Mouse (Mus musculus) midbrain, embryonic 13.5 days (tissue): ENCODE data around the gene Ky. TPM values are rescaled to one million over a fixed set of nuclear protein-coding genes. Genes with fewer than 3 reads are reported as not detected.

Source experiments
- ATAC-seq: fragments of 200-750 bp; cut with Nextera tagmentation; 2 replicates; pipeline ENCODE4 v1.8.0; 2017; ENCODE audit warnings: mild to moderate bottlenecking, moderate TSS enrichment, moderate library complexity
- H3K27ac ChIP-seq: fragments of 300-500 bp; sonication (generic); 2 replicates; pipeline ENCODE4 v1.5.1; 2015; ENCODE audit warnings: inconsistent platforms, mild to moderate bottlenecking, moderate library complexity
- H3K27me3 ChIP-seq: fragments of 300-500 bp; sonication (generic); 2 replicates; pipeline ENCODE4 v1.6.1; 2015; ENCODE audit warnings: mild to moderate bottlenecking, inconsistent platforms
- H3K36me3 ChIP-seq: fragments of 300-500 bp; sonication (generic); 2 replicates; pipeline ENCODE4 v1.6.1; 2015; ENCODE audit warnings: mild to moderate bottlenecking, inconsistent platforms
- H3K4me1 ChIP-seq: fragments of 300-500 bp; sonication (generic); replicated peaks from 2 replicates; pipeline ENCODE4 v1.6.1; 2015; ENCODE audit warnings: inconsistent platforms
- H3K4me2 ChIP-seq: fragments of 300-500 bp; sonication (generic); replicated peaks from 2 replicates; pipeline ENCODE4 v1.6.1; 2015; ENCODE audit warnings: moderate library complexity, mild to moderate bottlenecking, inconsistent platforms
- H3K4me3 ChIP-seq: fragments of 300-500 bp; sonication (generic); replicated peaks from 2 replicates; pipeline ENCODE4 v1.5.1; 2015; ENCODE audit warnings: mild to moderate bottlenecking, inconsistent platforms
- H3K9ac ChIP-seq: fragments of 300-500 bp; sonication (generic); replicated peaks from 2 replicates; pipeline ENCODE4 v1.6.1; 2015; ENCODE audit warnings: mild to moderate bottlenecking, inconsistent platforms
- H3K9me3 ChIP-seq: fragments of 300-500 bp; sonication (generic); 2 replicates; pipeline ENCODE4 v1.6.1; 2016; ENCODE audit warnings: mild to moderate bottlenecking, inconsistent platforms
- WGBS: fragments of 180-500 bp; shearing (Covaris S2); methylation state at CpG from one replicate; pipeline ENCODE4 v1.1.7; 2015; 5-methylcytosine and 5-hydroxymethylcytosine counted together
- polyA plus RNA-seq: library from polyadenylated mRNA; unstranded; fragments of >200 nt; fragmentation: Nextera tagmentation; extraction: Ambion mirVana; gene quantifications from 2 replicates; pipeline ENCODE4 v1.2.1, GENCODE M21; 2015

The Ky gene
- polyA plus RNA-seq, 1 experiment from 2014 or later, result 0.32 TPM

DNA sequence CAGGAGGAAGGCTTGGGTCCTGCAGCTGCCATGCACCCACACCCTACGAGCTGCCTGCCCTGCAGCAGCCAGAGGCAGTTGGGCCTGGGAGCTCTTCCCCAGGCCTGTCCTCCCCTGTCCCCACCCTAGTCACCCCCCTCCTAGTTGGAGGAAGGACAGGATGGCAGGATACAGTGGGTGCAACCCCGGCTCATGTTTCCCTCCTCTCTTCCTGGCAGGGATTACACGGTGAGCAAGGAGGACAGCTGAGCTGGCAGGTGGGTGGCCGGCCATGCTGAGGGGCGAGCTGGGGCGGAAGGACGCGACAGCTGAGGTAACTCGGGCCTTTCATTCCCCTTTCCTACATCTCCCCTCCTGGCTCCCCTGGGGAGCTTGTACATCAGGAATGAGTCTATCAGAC is 11.1 kb upstream of the Ky start:
- H3K4me2 ChIP-seq, result no peak overlapping the region
- no peaks in the 10 kb centered on the region for H3K9me3 ChIP-seq
- no peak overlapping the region for H3K9ac ChIP-seq
- H3K27me3 ChIP-seq, result 0 out of 2 replicates have a peak, but pooled peaks cover 2% of the 10 kb centered on the region
- ATAC-seq, result 0 out of 2 replicates have a peak, but pooled peaks have one; percentile 11
- H3K27ac ChIP-seq, result no peak overlapping the region
- H3K36me3 ChIP-seq, result no peaks in the 10 kb centered on the region
- H3K4me3 ChIP-seq, result no peak overlapping the region
- peaks cover 12% of the 10 kb centered on the region for H3K4me1 ChIP-seq
- 67% methylated on average over 9 of the region's 9 CpGs for WGBS

DNA sequence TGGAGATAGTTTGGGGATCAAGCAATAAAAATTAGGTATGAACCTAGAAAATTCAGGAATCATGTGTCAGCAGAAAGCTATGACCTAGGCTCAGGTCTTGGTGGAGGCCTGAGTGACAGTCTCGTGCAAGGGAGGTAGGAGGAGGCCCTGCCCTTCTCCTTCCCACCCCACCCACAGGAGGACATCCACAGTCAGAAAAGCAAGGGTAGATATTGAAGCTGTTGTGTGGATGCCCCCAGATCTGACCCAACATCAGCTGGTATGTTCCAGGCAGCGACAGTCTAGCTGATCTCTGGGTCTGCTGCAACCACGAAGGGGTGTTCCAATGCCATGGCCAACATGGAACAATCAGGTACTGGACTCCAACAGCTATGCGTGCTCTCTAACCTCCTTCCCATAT is 10.3 kb upstream of the Ky start:
- H3K27ac ChIP-seq, result no peak overlapping the region
- no peaks in the 10 kb centered on the region for H3K9me3 ChIP-seq
- WGBS, result 92% methylated on average over 4 of the region's 4 CpGs
- peaks cover 12% of the 10 kb centered on the region for H3K4me1 ChIP-seq
- no peaks in the 10 kb centered on the region for H3K36me3 ChIP-seq
- no peak overlapping the region for H3K9ac ChIP-seq
- no peak overlapping the region for H3K4me2 ChIP-seq
- ATAC-seq, result no peak
- H3K27me3 ChIP-seq, result 0 out of 2 replicates have a peak, but pooled peaks cover 2% of the 10 kb centered on the region
- H3K4me3 ChIP-seq, result no peak overlapping the region

DNA sequence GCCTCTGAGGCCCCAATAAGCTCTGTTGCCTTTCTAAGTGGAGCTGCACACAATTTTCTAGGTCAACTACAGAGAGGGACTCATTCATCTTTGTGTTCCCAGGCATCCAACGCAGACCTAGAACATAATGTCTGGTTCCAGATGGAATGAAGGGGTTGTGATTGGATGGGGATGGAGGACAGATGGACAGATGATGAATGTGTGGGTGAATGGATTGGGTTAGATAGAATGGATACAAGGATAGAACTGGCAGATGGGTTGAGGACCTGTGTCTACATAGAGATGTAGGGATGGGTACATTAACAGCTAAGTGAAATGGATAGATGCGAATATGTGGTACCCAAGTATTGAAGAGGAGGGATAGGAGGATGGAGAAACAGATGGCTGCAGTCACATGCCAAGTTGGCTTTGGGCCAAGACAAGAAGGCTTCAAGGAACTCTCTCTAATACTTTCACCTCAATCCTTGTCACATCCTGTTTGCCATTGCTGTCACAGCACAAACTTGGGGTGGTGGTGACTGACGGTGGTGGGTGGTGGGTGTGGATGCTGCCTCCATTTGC is 9.0 kb upstream of the Ky start:
- no peak overlapping the region for H3K27ac ChIP-seq
- H3K4me1 ChIP-seq, result peaks cover 12% of the 10 kb centered on the region
- H3K9me3 ChIP-seq, result no peaks in the 10 kb centered on the region
- WGBS, result 89% methylated on average over 3 of the region's 3 CpGs
- H3K4me2 ChIP-seq, result no peak overlapping the region
- H3K36me3 ChIP-seq, result no peaks in the 10 kb centered on the region
- no peak for ATAC-seq
- no peak overlapping the region for H3K9ac ChIP-seq
- 0 out of 2 replicates have a peak, but pooled peaks cover 2% of the 10 kb centered on the region for H3K27me3 ChIP-seq
- H3K4me3 ChIP-seq, result no peak overlapping the region

- Histone ChIP-seq H3K4me3 (no peak overlapping the region), H3K27me3 (0 out of 2 replicates have a peak, but pooled peaks cover 2% of the 10 kb centered on the region), H3K9ac (no peak overlapping the region), H3K4me2 (no peak overlapping the region), H3K27ac (no peak overlapping the region), H3K4me1 (peaks cover 12% of the 10 kb centered on the region), H3K36me3 (no peaks in the 10 kb centered on the region), H3K9me3 (no peaks in the 10 kb centered on the region)
- 91% methylated on average over 9 of the region's 9 CpGs for WGBS
- ATAC-seq, result no peak
Observed at GRCm38 (mm10) chr9:102497089-102497690, 8.4 kb upstream of the Ky start.

GRCm38 (mm10) chr9:102497833-102498430 is 7.6 kb upstream of the Ky start:
- ATAC-seq, result no peak
- 0 out of 2 replicates have a peak, but pooled peaks cover 2% of the 10 kb centered on the region for H3K27me3 ChIP-seq
- H3K9me3 ChIP-seq, result no peaks in the 10 kb centered on the region
- H3K4me2 ChIP-seq, result no peak overlapping the region
- no peak overlapping the region for H3K9ac ChIP-seq
- no peak overlapping the region for H3K27ac ChIP-seq
- H3K4me1 ChIP-seq, result peaks cover 5% of the 10 kb centered on the region
- no peaks in the 10 kb centered on the region for H3K36me3 ChIP-seq
- 89% methylated on average over 9 of the region's 9 CpGs for WGBS
- H3K4me3 ChIP-seq, result no peak overlapping the region

GRCm38 (mm10) chr9:102498701-102499100 is 6.8 kb upstream of the Ky start:
- H3K4me1 ChIP-seq, result no peaks in the 10 kb centered on the region
- no peak overlapping the region for H3K27ac ChIP-seq
- no peak overlapping the region for H3K4me2 ChIP-seq
- no peak overlapping the region for H3K9ac ChIP-seq
- H3K9me3 ChIP-seq, result no peaks in the 10 kb centered on the region
- no peaks in the 10 kb centered on the region for H3K36me3 ChIP-seq
- H3K4me3 ChIP-seq, result no peak overlapping the region
- no peak for ATAC-seq
- 0 out of 2 replicates have a peak, but pooled peaks cover 2% of the 10 kb centered on the region for H3K27me3 ChIP-seq
- 94% methylated on average over 6 of the region's 6 CpGs for WGBS

DNA sequence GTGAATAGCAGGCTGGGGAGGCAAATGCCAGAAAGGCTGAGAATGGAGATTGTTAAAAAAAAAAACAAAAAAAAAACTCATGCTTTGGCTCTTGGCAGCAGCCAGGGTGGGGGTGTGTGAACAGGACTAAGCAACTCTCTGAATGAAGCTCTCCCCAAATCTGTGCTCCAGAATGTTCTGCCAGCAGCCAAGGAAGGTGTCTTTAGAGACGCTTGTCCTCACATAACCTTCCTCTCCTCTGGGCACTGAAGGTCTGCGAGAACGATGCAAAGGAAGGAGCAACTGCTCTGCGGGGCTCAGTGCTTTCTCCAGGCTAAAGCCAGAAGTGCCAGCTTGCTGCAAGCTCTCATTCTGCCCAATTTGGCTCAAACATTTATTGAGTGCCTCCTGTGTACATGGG is 6.3 kb upstream of the Ky start:
- Histone ChIP-seq H3K27me3 (peaks cover 8% of the 10 kb centered on the region; the same call in 1 of the 2 replicates), H3K36me3 (no peaks in the 10 kb centered on the region), H3K9ac (no peak overlapping the region), H3K4me2 (no peak overlapping the region), H3K27ac (no peak overlapping the region), H3K4me1 (no peaks in the 10 kb centered on the region), H3K4me3 (no peak overlapping the region), H3K9me3 (no peaks in the 10 kb centered on the region)
- WGBS, result 84% methylated on average over 4 of the region's 4 CpGs
- no peak for ATAC-seq

- H3K27ac ChIP-seq, result no peak overlapping the region
- no peak overlapping the region for H3K4me3 ChIP-seq
- no peaks in the 10 kb centered on the region for H3K36me3 ChIP-seq
- H3K4me1 ChIP-seq, result no peaks in the 10 kb centered on the region
- ATAC-seq, result no peak
- no peak overlapping the region for H3K4me2 ChIP-seq
- no peaks in the 10 kb centered on the region for H3K9me3 ChIP-seq
- H3K9ac ChIP-seq, result no peak overlapping the region
- peaks cover 6% of the 10 kb centered on the region; the same call in 1 of the 2 replicates for H3K27me3 ChIP-seq
Observed at GRCm38 (mm10) chr9:102499746-102500145, 5.8 kb upstream of the Ky start.

DNA sequence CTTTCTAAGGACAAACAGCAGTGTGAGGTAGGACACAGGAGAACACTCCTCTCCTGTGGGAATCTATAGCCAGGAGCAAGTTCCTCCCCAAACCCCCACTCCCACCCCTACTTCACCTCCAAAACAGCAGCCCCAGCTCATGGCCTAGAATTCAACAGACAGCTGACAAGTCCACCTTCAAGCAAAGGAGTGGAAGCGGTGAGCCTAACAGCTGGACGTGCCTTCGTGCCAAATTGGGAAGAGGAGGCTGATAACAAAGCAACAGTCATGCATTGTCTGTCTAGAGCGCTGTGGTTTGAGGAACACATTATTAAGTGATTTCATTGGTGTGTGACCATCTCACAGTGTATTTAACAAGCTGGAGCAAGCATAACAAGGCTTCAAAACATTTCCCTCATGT is 4.4 kb upstream of the Ky start:
- ATAC-seq, result no peak
- Histone ChIP-seq H3K27me3 (peaks cover 19% of the 10 kb centered on the region), H3K9ac (no peak overlapping the region), H3K27ac (no peak overlapping the region), H3K9me3 (no peaks in the 10 kb centered on the region), H3K4me2 (no peak overlapping the region), H3K4me3 (no peak overlapping the region), H3K36me3 (no peaks in the 10 kb centered on the region), H3K4me1 (peaks cover 8% of the 10 kb centered on the region)
- 67% methylated on average over 4 of the region's 4 CpGs for WGBS

- H3K4me3 ChIP-seq, result no peak overlapping the region
- H3K9me3 ChIP-seq, result no peaks in the 10 kb centered on the region
- peaks cover 15% of the 10 kb centered on the region for H3K4me1 ChIP-seq
- ATAC-seq, result no peak
- H3K27ac ChIP-seq, result no peak overlapping the region
- peaks cover 29% of the 10 kb centered on the region for H3K27me3 ChIP-seq
- no peak overlapping the region for H3K9ac ChIP-seq
- H3K36me3 ChIP-seq, result no peaks in the 10 kb centered on the region
- 87% methylated on average over 11 of the region's 11 CpGs for WGBS
- no peak overlapping the region for H3K4me2 ChIP-seq
Observed at GRCm38 (mm10) chr9:102502015-102502633, 3.4 kb upstream of the Ky start.

GRCm38 (mm10) chr9:102504716-102505378 is 703 bp upstream of the Ky start:
- Histone ChIP-seq H3K9ac (no peak overlapping the region), H3K36me3 (no peaks in the 10 kb centered on the region), H3K27me3 (peaks cover 43% of the 10 kb centered on the region), H3K4me3 (no peak overlapping the region), H3K27ac (no peak overlapping the region), H3K4me2 (no peak overlapping the region), H3K9me3 (no peaks in the 10 kb centered on the region), H3K4me1 (peaks cover 15% of the 10 kb centered on the region)
- no peak for ATAC-seq
- 83% methylated on average over 3 of the region's 3 CpGs for WGBS

GRCm38 (mm10) chr9:102508315-102508714 is 2.8 kb downstream of the Ky start:
- WGBS, result 91% methylated on average over 3 of the region's 3 CpGs
- Histone ChIP-seq H3K4me3 (no peak overlapping the region), H3K36me3 (no peaks in the 10 kb centered on the region), H3K27ac (no peak overlapping the region), H3K4me1 (peaks cover 15% of the 10 kb centered on the region), H3K27me3 (peaks cover 43% of the 10 kb centered on the region), H3K9me3 (no peaks in the 10 kb centered on the region), H3K9ac (no peak overlapping the region), H3K4me2 (no peak overlapping the region)
- no peak for ATAC-seq
